20 mouse cellular contexts compared by ENCODE assay signal in genomic region chr10:13244192-13244591, GRCm38 (mm10). TPM values are rescaled to one million over a fixed set of nuclear protein-coding genes. Genes with fewer than 3 reads are reported as not detected.
DNase-seq lines count a peak whose midpoint lies in the region; ATAC-seq lines count a peak whose summit lies in the region.
"Had no signal": no experiment of that assay in that cellular context is flagged by ENCODE, and none has a peak within 500 bp of the region (broad histone marks: within the 10 kb centered on the region; RNA-seq: fewer than 3 reads in every experiment).

No protein-coding gene starts in this region.

- H3K27ac ChIP-seq in intestine, embryonic 14.5 days (ENCODE audit: low read depth): peak overlapping the region; percentile 27; the same call in 1 of the 2 replicates
- no peak overlapping the region for H3K27ac ChIP-seq in intestine, embryonic 16.5 days (ENCODE audit: low read length)
- peak overlapping the region; percentile 56 for H3K27ac ChIP-seq in lung, embryonic 15.5 days
- H3K27ac ChIP-seq in liver, embryonic 16.5 days (ENCODE audit: low read length): no peak overlapping the region
- H3K27ac ChIP-seq: embryonic facial prominence, embryonic 13.5 days; layer of hippocampus, adult 2 months; limb, embryonic 12.5 days; midbrain, embryonic 12.5 days had no signal

- H3K4me2 ChIP-seq in intestine, embryonic 14.5 days (ENCODE audit: low read length): no peak overlapping the region
- H3K4me2 ChIP-seq in intestine, embryonic 16.5 days (ENCODE audit: low read depth, low read length): no peak overlapping the region
- H3K4me2 ChIP-seq in lung, embryonic 15.5 days: no peak overlapping the region
- no peak overlapping the region for H3K4me2 ChIP-seq in liver, embryonic 16.5 days (ENCODE audit: low read depth, low read length)
- H3K4me2 ChIP-seq: embryonic facial prominence, embryonic 13.5 days; limb, embryonic 12.5 days; midbrain, embryonic 12.5 days had no signal

- H3K4me3 ChIP-seq in intestine, embryonic 14.5 days (ENCODE audit: low read depth, low read length): no peak overlapping the region
- no peak overlapping the region for H3K4me3 ChIP-seq in intestine, embryonic 16.5 days (ENCODE audit: low read length)
- no peak overlapping the region for H3K4me3 ChIP-seq in lung, embryonic 15.5 days
- no peak overlapping the region for H3K4me3 ChIP-seq in liver, embryonic 16.5 days (ENCODE audit: low read depth, low read length)
- H3K4me3 ChIP-seq: embryonic facial prominence, embryonic 13.5 days; layer of hippocampus, adult 2 months; limb, embryonic 12.5 days; midbrain, embryonic 12.5 days had no signal

- H3K9ac ChIP-seq in intestine, embryonic 14.5 days (ENCODE audit: low read length): no peak overlapping the region
- no peak overlapping the region for H3K9ac ChIP-seq in intestine, embryonic 16.5 days (ENCODE audit: low read depth, low read length)
- H3K9ac ChIP-seq in lung, embryonic 15.5 days: no peak overlapping the region
- H3K9ac ChIP-seq in liver, embryonic 16.5 days (ENCODE audit: low read depth, low read length): no peak overlapping the region
- H3K9ac ChIP-seq: embryonic facial prominence, embryonic 13.5 days; limb, embryonic 12.5 days; midbrain, embryonic 12.5 days had no signal

- no peak for ATAC-seq in intestine, embryonic 14.5 days (replicated peaks; ENCODE audit: low FRiP score, low TSS enrichment, low read depth)
- ATAC-seq in intestine, embryonic 16.5 days: no peak
- ATAC-seq in lung, embryonic 15.5 days (ENCODE audit: borderline replicate concordance, extremely low read depth, low FRiP score, low TSS enrichment): no peak
- ATAC-seq in liver, embryonic 16.5 days (ENCODE audit: low read depth): peak; percentile 54; the same call in 1 of the 2 replicates
- ATAC-seq: inflammation-experienced regulatory T-cells, adult 6 months had no signal

- no peaks in the 10 kb centered on the region for H3K9me3 ChIP-seq in intestine, embryonic 14.5 days (ENCODE audit: control insufficient read depth, low read length)
- H3K9me3 ChIP-seq in intestine, embryonic 16.5 days (ENCODE audit: control insufficient read depth, low read length): no peaks in the 10 kb centered on the region
- no peaks in the 10 kb centered on the region for H3K9me3 ChIP-seq in lung, embryonic 15.5 days
- no peaks in the 10 kb centered on the region for H3K9me3 ChIP-seq in liver, embryonic 16.5 days (replicated peaks; ENCODE audit: control insufficient read depth, low read length)
- H3K9me3 ChIP-seq: embryonic facial prominence, embryonic 13.5 days; limb, embryonic 12.5 days; midbrain, embryonic 12.5 days had no signal

- DNase-seq in adrenal gland, postnatal 14 days: peak; percentile 12
- DNase-seq in adrenal gland, postnatal 4 days (ENCODE audit: low spot score in 2 of 2): no peak
- DNase-seq in intestine, embryonic 14.5 days (ENCODE audit: low spot score): no peak
- no peak for DNase-seq in lung, adult 18-20 months
- no peak for DNase-seq in frontal cortex, adult 2 months (ENCODE audit: extremely low spot score in 1 of 2, low spot score in 1 of 2)
- DNase-seq: cerebellum, adult 11-12 months; cerebellum, postnatal 36 days; gastrocnemius, postnatal 25 days; lung, postnatal 4 days; right cerebral cortex, adult 18-20 months; thymus, postnatal 14 days had no signal

- H3K36me3 ChIP-seq in intestine, embryonic 14.5 days (ENCODE audit: control insufficient read depth, insufficient read depth, low read length): peaks cover 10% of the 10 kb centered on the region
- H3K36me3 ChIP-seq in intestine, embryonic 16.5 days (ENCODE audit: control insufficient read depth, insufficient read depth, low read length): 0 out of 2 replicates have a peak, but pooled peaks cover 2% of the 10 kb centered on the region
- peaks cover 17% of the 10 kb centered on the region for H3K36me3 ChIP-seq in lung, embryonic 15.5 days
- H3K36me3 ChIP-seq in liver, embryonic 16.5 days (ENCODE audit: control insufficient read depth, insufficient read depth): no peaks in the 10 kb centered on the region

- H3K4me1 ChIP-seq in intestine, embryonic 14.5 days (replicated peaks; ENCODE audit: control insufficient read depth, insufficient read depth, low read length): peaks cover 18% of the 10 kb centered on the region; the same call in 1 of the 2 replicates
- H3K4me1 ChIP-seq in intestine, embryonic 16.5 days (ENCODE audit: control insufficient read depth, insufficient read depth, low read length): peaks cover 20% of the 10 kb centered on the region
- peaks cover 14% of the 10 kb centered on the region; the same call in 1 of the 2 replicates for H3K4me1 ChIP-seq in lung, embryonic 15.5 days
- no peaks in the 10 kb centered on the region for H3K4me1 ChIP-seq in liver, embryonic 16.5 days (ENCODE audit: control insufficient read depth, low read depth, low read length)
- H3K4me1 ChIP-seq: limb, embryonic 12.5 days; midbrain, embryonic 12.5 days had no signal

- H3K27me3 ChIP-seq in intestine, embryonic 14.5 days (replicated peaks; ENCODE audit: control insufficient read depth, insufficient read depth, low read length): no peaks in the 10 kb centered on the region
- H3K27me3 ChIP-seq in intestine, embryonic 16.5 days (replicated peaks; ENCODE audit: control insufficient read depth, insufficient read depth, low read length): no peaks in the 10 kb centered on the region
- no peaks in the 10 kb centered on the region for H3K27me3 ChIP-seq in lung, embryonic 15.5 days
- no peaks in the 10 kb centered on the region for H3K27me3 ChIP-seq in liver, embryonic 16.5 days (ENCODE audit: control insufficient read depth, insufficient read depth, low read depth, low read length)
- H3K27me3 ChIP-seq: CH12.LX; embryonic facial prominence, embryonic 13.5 days; limb, embryonic 12.5 days; midbrain, embryonic 12.5 days had no signal

- 43% methylated on average over 3 of the region's 3 CpGs for WGBS in intestine, embryonic 14.5 days
- WGBS in intestine, embryonic 16.5 days: 60% methylated on average over 3 of the region's 3 CpGs
- WGBS in lung, embryonic 15.5 days: 32% methylated on average over 3 of the region's 3 CpGs
- WGBS in liver, embryonic 16.5 days (ENCODE audit: insufficient replicate concordance): 54% methylated on average over 3 of the region's 3 CpGs

RNA-seq across cellular contexts. Expression of gene Ltv1, which starts 51.2 kb away (rescaled TPM):
- total RNA-seq in adrenal gland, postnatal 14 days (2021): 42.7 and 50.7 TPM in 2 replicates
- 10 to 100 TPM; 37.1 to 38.6 TPM for total RNA-seq in adrenal gland, postnatal 4 days (2021)
- 80.1 and 87.2 TPM in 2 replicates for polyA plus RNA-seq in intestine, embryonic 14.5 days (2014; fragmentation: Nextera tagmentation; extraction: Ambion mirVana)
- 69.2 and 74.4 TPM in 2 replicates for polyA plus RNA-seq in intestine, embryonic 16.5 days (2015; fragmentation: Nextera tagmentation; extraction: Ambion mirVana)
- 70.5 and 71.3 TPM in 2 replicates for polyA plus RNA-seq in lung, embryonic 15.5 days (2015; fragmentation: Nextera tagmentation; extraction: Ambion mirVana)
- 21.5 and 23.2 TPM in 2 replicates for polyA plus RNA-seq in liver, embryonic 16.5 days (2015; fragmentation: Nextera tagmentation; extraction: Ambion mirVana)
- 21.5 and 23.1 TPM in 2 replicates for polyA plus RNA-seq in frontal cortex, adult 2 months (2012; rRNA removed)

Comparison
In these comparisons a context has a peak if more than half of its experiments do, and no peak if none do; other contexts are left out.
1. H3K27ac ChIP-seq: peak in intestine, embryonic 14.5 days (single experiment) and lung, embryonic 15.5 days (single experiment); none in intestine, embryonic 16.5 days (single experiment) and liver, embryonic 16.5 days (single experiment).